Mouse (Mus musculus): ENCODE results near the gene Mgat4a. TPM values are rescaled to one million over a fixed set of nuclear protein-coding genes. Genes with fewer than 3 reads are reported as not detected.

Mgat4a gene
- polyA plus RNA-seq, 2 experiments from 2014 or later = 11.7 to 12.1 TPM

Other genes with a start within 250 kb of the Mgat4a start
- gene Inpp4a, start 241.2 kb downstream of the Mgat4a start, polyA plus RNA-seq (2017; shearing (Covaris generic)) = 10 to 100 TPM; 76.6 to 78.0 TPM
- gene Coa5, start 110.9 kb downstream of the Mgat4a start, polyA plus RNA-seq (2017; shearing (Covaris generic)) = 10 to 100 TPM; 53.3 to 59.3 TPM
- 10 to 100 TPM; 63.3 to 63.4 TPM for gene Unc50, start 110.9 kb downstream of the Mgat4a start, polyA plus RNA-seq (2017; shearing (Covaris generic))
- under 1 TPM; 0.42 to 0.79 TPM for gene 2010300C02Rik, start 179.1 kb upstream of the Mgat4a start, polyA plus RNA-seq (2017; shearing (Covaris generic))

Measured in CD4-positive, CD25-positive, alpha-beta regulatory T cell, adult 4 months (primary cell).